Mouse (Mus musculus): ENCODE measurements around the gene Akap6.

DNA sequence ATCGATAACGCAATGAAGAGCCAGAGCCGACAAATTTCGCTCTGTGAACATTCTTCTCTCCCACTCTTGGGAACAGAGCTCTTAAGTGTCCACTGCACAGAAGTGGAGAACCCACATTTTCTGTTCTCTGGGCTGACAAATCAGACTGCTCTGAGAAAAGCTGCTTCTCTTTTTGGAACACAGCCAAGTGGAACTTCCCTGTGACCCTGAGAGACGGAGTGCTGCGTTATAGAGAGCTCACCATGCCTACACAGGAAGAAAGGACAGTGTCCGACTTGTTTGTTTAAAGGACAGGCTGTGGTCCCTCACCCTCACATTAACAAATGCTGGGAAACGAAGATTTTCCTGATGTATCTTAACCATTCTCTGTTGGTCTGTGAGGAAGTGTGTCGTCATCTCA is 11.8 kb upstream of the Akap6 start:
- TF ChIP-seq MXI1 (IDR thresholded peaks at IDR 0.05; ENCODE audit: low read depth, low read length): no peak
- TF ChIP-seq ZC3H11A (IDR thresholded peaks at IDR 0.05; ENCODE audit: low read depth, low read length): no peak
- TF ChIP-seq POLR2A (IDR thresholded peaks at IDR 0.05; ENCODE audit: low read depth, low read length): no peak
- TF ChIP-seq ZNF384 (IDR thresholded peaks at IDR 0.05; ENCODE audit: low read depth, low read length): no peak
- TF ChIP-seq CHD2 (IDR thresholded peaks at IDR 0.05; ENCODE audit: low read length): no peak
- TF ChIP-seq MAX (IDR thresholded peaks at IDR 0.05; ENCODE audit: low read length): no peak
- TF ChIP-seq EP300 (IDR thresholded peaks at IDR 0.05; ENCODE audit: low read length): no peak
- TF ChIP-seq E2F4 (IDR thresholded peaks at IDR 0.05; ENCODE audit: insufficient replicate concordance, low read depth, low read length): no peak
